Mouse (Mus musculus): ENCODE data around the gene Tmtc2.

The Tmtc2 gene

GRCm38 (mm10) chr10:105573908-105574694 lies at the start of gene Tmtc2:
Gene Tmtc2, minus strand, starts transcription at chr10:105574451.
- peak; percentile 88 to 91 for DNase-seq

DNA sequence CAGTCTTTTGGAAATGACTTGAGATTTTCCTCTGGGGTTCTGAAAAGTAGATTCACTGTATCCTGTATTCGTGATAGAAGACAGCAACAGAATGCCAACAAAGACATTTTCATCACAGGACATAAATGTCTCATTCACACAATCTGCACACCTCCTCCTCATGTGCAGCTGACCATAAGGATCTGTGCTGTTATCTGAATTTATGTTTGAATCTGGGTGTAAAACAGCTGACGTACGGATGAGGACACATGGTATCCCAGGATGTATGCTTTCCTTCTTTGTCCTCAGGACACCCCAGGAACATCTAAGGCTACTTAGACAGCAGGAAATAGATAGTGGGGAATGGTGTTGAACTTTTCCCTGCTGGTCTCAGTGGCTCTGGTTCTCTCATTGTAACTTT lies 37.9 kb upstream of the Tmtc2 start:
- DNase-seq: no peak

DNA sequence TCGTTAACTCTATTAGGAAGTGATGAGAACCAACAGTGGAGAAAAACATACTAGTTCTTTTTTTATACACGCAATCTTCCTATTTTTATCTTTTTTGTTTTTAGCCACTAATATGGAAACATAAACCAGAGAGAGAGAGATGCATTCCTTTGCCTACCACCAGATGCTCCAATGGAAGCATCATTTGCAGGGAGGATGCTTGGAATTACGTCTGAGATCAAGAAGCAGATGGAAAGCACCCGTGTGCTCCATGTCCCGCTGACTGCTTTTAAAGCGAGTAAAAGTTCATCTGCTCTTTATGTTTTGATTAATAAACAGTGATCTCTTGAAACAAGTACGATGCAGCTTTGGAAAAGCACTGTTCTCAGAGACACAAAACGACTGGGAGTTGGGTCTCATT lies 24.6 kb upstream of the Tmtc2 start:
- no peak for DNase-seq

GRCm38 (mm10) chr10:105597226-105597625 lies 23.0 kb upstream of the Tmtc2 start:
- DNase-seq: no peak

DNA sequence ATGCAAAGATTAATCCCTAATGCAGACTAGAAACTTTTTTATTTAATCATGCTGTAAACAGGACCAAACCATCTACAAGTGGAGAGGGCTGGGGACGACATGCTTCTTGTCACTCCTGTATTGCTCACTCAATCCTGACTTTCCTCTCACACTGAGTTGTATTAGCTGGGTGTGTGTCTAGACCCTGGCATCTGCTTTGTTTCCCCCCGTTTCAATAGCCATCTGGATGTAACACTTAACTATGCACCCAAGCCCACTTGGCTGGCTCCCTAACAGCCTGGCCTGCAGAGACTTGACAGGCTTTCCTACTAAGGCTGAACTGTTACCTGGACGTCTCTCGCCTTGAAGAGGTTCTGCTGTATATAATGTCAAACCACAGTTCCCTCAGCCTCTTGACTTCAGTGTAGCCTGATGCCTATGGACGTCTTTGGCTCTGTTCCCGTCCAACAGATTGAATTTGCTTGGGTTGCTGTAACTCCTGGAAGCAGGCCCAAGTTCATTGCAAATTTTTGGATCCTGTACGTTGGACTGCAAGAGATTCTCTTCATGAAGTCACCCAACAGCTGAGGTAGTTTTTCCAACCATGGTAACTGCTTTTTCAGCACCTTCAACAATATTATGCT lies 21.3 kb upstream of the Tmtc2 start:
- no peak for DNase-seq

- DNase-seq: no peak
Measured at GRCm38 (mm10) chr10:105588141-105588540, 13.9 kb upstream of the Tmtc2 start.

DNA sequence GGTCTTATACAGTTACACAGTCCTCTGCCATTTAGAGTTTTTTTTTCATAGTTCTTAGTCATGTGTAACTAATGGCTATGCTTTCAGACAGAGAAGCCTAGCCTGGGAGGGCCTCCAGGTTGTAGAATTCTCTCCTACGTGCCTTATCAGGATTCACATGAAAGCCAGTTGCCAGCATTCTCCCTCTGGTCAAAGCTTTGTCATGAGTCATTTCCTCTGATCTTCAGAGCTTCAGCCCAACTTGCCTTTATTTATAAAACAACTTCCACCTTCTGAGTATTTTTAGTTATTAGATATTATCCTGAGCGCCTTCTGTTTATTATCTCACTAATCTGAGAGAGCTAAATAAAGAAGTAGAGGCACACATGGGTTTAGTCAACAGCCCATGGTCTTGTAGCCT lies 5.1 kb upstream of the Tmtc2 start:
- peak in 1 of 2 experiments; percentile 9 for DNase-seq

DNA sequence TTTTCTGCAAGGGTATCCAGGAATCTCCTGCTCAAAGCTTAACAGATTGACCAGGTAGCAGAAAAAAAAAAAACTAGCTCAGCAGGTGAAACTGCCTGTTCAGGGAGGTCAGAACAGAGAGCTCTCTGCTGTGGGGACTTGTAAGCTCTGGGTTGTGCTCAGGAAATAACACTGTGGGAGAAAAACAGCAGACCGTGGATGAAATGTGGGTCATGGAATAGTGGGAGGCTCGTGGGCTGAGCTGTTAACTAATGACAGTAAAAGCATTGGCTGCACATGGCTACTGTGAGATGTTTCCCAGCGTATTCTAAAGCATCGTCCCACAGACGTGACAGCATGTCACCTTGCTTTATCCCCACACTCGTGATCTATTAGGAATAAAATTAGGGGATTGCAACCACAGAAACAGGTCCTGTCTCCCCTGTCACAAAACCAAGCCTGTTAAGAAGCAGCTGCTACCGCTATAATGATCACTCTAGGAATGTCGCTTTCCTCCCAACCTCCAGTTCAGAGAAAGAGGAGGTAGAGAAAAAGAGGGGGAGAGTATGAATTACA lies 4.1 kb upstream of the Tmtc2 start:
- no peak for DNase-seq

- peak; percentile 93 to 97 for DNase-seq
Measured at GRCm38 (mm10) chr10:105574695-105575660, 727 bp upstream of the Tmtc2 start.

GRCm38 (mm10) chr10:105573306-105573907 lies 844 bp downstream of the Tmtc2 start:
- peak; percentile 44 to 68 for DNase-seq

- DNase-seq: no peak
Measured at GRCm38 (mm10) chr10:105572829-105573228, 1.4 kb downstream of the Tmtc2 start.

DNA sequence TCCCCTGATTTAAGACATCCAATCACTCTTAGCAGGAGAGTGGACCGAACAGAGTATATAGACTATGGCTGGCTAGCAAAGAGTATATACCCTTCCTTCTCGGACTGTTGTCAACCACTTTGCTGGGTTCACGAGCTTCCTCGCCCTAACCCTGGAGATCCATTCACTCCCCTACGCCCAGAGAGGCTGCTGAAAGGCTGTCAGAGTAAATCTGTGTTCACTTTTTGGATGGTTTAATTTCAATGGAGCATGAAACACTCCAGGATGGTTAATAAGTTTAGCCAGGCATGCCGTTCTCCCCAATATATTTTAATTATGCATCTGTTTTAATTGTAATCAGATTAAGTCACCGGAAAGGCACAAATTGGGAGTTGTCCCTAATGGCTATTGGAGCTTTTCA lies 1.9 kb downstream of the Tmtc2 start:
- DNase-seq: no peak

GRCm38 (mm10) chr10:105571831-105572230 lies 2.4 kb downstream of the Tmtc2 start:
- DNase-seq: no peak

GRCm38 (mm10) chr10:105571019-105571418 lies 3.2 kb downstream of the Tmtc2 start:
- DNase-seq: no peak

DNA sequence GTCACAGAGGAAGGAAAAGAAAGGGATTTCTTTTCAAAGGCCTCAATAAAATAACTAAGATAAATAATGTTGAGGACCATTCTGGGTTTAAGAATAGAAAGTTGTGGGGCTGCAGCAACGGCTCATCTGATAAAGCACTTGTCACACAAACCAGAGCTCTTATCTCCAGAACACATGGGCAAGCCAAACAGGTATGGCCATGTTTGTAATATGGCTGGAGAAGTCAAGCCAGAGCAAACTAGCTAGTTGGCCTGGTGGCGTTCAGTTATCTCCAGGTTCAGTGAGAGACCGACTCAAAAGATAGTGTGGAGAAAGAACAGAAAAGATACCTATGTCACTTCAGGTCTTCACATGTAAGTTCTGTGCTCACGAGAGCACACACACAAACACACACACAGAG lies 4.7 kb downstream of the Tmtc2 start:
- no peak for DNase-seq

GRCm38 (mm10) chr10:105567825-105568531 lies 6.3 kb downstream of the Tmtc2 start:
- no peak for DNase-seq

DNA sequence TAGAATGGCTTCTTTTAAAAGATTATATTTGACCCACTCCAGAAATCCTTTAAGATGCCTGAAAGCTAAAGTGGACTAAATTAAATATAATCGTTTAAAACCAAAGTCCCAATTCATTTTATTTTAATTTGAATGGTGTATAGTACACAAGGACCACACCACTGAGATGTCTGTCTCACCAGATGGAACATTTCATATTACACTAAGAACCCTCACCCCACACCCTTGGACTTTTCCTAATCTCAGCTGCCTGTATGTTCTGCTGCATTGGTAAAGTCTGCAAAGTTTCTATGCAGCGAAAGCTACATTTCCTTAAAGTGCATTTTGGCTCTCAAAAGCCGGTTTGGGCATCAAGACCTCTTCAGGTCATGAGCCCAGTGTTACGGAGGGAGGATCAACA lies 12.7 kb downstream of the Tmtc2 start:
- no peak for DNase-seq

DNA sequence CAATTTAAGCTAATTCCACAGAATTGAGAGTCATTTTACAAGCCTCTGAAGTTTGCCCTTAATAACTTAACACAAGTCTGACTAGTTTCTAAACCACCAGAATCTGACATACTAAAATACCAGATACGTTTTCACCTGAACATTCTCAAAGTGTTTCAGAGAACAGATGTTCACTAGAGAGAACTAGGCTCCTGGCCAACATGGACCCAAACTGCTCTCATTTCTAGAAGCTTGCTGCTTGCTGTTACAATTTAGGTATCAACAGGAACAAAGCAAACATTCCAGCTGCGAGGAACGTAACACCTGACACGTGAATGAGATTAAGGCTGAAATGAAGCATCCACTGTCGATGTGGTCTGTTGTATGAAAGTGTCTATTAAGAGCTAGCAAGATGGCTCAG lies 16.7 kb downstream of the Tmtc2 start:
- no peak for DNase-seq

DNA sequence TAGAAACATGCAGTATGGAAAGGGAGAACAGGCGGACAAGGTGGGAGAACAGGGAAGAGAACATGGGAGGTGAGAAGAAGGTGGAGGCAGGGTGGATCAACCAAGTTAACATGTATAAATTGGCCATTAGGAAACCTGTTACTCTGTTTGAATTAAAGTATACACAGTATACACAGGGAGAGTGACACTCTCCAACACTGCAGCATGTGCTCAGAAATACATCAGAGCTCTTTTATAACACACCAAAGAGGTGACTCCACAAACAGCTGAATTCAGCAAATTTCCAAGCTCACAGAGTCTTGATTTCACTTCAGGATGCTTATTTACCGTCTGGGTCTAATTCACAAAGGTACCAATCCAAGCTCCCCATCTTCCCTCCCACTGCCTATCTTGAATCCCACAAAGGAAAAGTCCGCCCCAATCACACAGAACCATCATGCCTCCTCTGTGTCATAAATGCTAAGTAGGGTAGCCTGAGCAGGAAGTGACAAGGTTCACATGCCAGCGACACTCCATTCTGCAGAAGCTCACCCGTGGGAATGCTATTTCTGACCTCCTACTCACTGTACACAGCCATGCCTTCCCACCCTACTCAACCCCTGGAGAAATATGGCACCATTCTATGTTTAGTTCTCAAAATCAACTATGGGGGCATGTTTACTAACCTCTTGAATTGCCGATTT lies 17.2 kb downstream of the Tmtc2 start:
- DNase-seq: no peak

DNA sequence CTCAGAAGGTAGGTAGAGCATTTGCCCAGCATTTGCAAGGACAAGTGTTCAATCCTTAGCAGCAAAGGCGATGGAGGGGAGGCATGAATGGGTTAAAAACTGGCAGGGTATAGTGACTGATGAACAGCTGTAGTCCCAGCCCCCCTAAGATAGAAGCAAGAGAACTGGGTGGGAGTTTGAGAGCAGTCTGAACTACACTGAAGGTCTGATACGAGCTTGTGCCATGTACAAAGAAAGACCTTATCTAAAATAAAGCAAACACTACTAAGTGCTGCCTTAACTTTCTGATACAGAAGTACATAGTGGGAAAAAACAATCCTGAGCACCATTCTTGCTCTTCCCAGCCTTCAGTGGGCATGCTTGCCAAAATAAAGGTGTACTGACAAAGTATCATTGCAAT lies 20.1 kb downstream of the Tmtc2 start:
- no peak for DNase-seq

- no peak for DNase-seq
Measured at GRCm38 (mm10) chr10:105548040-105548439, 26.2 kb downstream of the Tmtc2 start.

Data from kidney, postnatal 25 days (tissue).